Mouse (Mus musculus): ENCODE results near the gene Glt8d2.

Glt8d2 gene

DNA sequence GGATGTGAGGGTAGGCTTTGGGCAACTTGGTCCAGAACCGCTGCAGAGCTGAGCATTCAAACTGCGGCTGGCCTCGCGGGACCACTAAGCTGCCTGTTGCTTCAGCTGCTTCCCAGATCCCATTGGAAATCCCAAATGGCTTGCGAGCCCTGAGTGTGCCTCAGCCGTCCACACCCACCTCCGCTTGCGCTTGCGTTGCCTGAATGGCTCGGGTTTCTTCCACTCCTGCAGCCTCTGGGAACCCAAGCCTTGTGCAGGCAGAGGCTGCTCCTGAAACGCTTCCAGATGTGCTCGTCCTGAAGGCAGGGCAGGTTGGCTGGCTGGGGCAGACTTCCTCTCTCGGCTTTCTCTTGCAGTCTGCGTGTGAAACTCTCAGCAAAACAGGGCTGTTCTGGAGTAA is at the start of gene Glt8d2:
Glt8d2 (minus strand) TSS at position 157 of the 400 bp plus-strand sequence.
- in situ Hi-C loops (cut with MboI), result no loop called here

DNA sequence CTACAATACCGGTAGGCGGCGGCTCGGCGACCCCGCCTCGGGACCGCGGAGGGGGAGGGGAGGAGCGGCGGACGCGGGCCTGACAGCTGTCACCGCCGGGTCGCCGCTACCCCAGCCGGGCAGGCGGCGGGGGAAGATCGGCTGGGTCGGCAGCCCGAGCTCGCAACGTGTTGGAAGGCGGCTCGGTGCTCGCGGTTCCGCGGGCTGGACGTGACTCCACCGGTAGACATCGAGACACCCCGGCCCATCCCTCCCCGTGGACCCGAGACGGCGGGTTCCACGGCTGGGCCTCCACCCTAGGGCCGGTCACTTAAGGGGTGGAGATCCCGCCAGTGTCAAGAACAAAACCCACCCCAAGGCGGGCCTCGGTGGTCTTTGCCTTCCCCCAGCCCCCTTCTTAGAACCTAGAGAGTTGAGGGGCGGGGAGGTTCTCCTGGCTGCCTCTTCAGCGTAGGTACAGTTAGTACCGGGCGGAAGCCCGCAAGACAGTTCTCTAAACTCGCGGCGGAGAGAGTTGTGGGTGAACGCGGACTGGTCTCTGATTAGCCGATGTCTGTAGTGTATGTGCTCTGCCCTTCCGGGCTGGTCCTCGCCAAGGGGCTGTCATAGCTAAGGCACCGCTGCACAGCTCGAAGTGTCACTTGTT is 9.0 kb upstream of the Glt8d2 start:
- in situ Hi-C loops (cut with MboI), result no loop called here

DNA sequence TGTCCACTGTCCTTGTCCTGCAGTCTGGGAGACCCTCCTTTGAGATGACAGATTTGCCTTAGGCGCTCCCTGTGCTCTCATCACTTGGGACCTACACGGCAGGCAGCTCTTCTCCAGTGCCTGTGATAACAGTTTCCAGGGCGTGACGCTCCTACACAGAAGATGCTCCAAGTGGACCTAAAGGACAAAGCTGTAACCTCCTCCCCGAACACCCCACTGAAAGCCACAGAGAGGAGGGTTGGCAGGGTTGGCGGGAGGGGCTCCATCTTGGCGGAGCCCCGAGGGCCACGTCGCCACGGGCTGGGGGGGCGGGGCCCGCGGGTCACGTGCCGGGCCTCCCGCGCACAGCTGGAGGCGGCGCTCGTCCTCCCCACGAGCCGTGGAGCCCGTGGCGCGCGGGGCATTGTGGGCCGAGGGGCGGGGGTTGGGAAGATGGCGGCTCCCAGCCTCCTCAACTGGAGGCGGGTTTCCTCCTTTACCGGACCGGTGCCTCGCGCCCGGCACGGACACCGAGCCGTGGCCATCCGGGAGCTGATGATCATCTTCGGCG is 8.3 kb upstream of the Glt8d2 start:
- in situ Hi-C loops (cut with MboI), result no loop called here

DNA sequence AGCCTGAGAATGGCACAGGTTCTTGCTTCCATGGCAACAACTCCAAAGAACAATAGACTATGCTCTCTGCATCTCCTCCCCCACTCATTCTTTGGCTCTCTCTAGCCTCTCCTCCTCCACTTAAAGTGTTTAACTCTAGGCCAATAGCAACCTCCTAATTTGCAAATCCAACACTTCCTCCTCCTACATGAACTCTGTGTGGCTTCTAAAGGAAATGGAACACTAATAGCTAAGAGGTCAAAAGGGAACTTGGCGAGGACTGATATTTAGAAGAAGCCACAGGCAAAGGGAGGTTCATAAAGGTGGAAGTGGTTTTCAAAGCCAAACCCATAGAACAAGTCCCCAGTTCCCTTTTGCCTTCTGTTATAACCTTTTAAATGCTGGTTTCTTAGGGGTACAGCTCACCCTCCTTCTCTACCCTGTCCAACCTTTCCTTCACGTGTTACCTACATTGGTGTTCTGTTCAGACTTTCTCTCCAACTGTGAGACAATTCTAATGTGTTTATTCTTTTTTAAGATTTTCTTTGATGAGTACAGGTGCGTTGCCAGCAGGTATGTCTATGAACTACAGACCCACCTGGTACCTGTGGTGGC is 7.0 kb upstream of the Glt8d2 start:
- in situ Hi-C loops (cut with MboI), result no loop called here

DNA sequence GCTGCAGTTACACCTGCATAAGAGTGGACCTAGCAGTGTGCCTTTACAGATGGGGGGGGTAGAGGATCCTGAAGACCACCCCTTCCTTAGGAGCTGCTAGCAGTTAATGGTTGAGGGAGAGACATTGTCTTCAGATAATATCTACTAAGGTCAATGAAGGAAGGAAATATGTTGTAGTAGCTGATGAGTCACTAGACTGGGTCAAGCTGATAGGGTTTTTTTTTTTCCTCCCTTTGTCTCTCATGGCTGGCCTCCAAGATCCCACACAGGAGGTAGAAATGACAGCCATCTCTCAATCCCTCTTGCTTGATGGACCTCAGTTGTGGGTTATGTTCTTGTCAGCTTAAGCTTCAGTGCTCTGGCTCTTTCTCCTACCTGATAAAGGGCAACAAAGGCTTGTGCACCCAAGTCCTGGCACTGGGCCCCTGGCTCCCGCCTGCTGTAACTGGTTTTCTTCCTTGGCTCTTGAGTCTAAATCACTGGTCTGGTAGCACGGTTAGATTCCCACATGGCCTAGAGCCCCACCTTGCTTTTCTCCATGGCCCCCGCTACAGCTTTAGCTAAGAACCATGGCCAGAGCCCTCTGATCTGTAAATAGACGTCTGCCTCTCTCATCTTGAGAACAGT is 6.1 kb upstream of the Glt8d2 start:
- in situ Hi-C loops (cut with MboI), result no loop called here

DNA sequence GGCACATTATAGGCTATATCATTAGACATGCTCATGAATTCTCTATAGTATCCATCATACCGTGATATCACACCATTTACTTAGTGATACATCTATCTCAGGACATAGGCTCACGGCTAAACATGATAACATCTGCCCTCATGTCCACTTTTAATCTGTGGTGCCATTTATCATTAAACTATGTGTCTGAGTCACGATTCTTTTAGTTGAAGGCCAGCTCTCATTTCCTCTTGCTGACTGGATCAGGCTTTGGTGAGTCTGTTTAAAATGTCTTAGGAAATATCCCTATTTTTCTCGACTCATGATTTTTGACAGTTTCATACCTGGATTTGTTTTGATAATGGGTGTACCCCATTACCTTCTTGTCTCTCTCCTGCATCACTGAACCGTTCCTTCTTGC is 5.5 kb upstream of the Glt8d2 start, which contains the start of gene Hcfc2:
Hcfc2 (plus strand) TSS at position 205 of the 400 bp plus-strand sequence.
- in situ Hi-C loops (cut with MboI), result no loop called here

DNA sequence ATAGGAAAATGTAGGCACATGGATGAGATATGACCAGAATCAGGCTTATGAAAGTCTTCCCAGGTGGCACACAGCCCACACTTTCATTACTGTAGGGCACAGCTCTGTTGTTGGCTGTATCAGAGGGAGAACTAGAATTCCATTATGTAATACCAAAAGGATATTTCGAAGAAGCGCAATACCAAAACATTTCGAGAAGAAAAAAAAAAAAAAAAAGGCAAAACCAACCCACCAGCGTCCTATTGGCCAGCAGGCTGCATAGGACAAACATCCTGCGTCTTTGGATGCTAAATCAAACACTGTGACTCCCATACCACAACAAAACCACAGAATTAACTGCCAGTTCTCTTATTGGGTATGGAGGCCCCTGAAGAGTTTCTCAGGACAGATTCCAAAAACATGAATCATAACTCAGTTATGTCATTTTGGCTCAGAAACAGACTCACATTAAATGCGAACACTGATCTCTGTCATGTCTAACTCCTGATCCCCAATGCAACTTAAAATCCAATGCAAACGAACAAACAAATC is 704 bp downstream of the Glt8d2 start:
- in situ Hi-C loops (cut with MboI), result no loop called here

DNA sequence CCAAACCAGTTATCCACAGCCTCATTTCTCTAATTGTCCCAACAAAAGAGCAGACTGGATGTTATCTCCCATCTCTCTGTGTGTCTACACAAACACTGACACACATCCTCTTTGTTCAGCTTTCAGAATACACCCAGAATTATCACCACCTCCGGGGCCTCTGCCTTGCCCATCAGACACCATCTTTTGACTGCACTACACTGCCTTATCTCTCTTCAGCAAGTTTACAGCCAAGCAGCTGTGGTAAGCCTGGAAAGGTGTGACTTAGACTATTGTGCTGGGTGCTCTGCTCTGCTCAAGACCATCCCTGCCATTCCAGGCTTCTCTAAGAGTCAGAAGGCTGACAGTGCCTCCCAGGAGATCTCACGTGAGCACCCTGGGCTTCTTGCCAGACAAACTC is 5.0 kb downstream of the Glt8d2 start:
- in situ Hi-C loops (cut with MboI), result no loop called here

DNA sequence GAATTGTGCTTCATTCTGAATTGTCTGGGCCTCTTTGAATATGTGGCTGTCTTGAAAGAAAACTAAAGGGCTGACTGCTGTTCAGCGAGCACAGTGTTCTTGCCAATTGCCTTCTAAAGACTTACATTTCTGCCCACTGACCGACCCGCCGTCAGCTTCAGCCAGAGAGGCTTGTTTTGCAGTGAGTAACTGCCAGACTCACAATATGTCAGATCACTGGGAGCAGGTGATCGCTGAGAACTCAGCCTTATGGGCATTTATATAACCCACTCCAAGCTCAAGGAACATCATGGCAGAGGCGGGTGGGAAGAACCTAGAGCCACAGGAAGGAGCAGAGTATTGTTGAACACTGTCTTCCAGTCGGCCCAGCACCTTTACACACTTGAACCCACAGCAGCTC is 8.8 kb downstream of the Glt8d2 start:
- in situ Hi-C loops (cut with MboI), result no loop called here

DNA sequence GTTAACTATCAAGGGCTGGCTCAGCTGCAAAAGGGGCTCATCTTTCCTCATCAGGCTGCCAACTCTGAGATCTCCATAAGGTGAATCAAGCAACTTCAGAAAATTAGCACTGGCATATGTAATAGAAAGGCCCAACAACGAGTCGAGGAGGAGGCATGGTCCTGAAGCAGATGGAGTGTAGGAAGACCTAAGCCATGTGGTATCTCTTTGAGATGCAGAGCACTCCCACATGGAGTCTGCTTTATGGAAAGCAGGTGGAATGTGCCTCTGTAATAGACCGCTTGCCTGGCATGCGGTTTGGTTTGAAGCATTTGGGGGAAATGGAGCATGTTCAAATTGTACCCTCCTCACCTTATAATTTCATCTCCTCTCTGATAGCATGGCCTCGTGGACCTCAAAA is 9.7 kb downstream of the Glt8d2 start:
- in situ Hi-C loops (cut with MboI), result no loop called here

DNA sequence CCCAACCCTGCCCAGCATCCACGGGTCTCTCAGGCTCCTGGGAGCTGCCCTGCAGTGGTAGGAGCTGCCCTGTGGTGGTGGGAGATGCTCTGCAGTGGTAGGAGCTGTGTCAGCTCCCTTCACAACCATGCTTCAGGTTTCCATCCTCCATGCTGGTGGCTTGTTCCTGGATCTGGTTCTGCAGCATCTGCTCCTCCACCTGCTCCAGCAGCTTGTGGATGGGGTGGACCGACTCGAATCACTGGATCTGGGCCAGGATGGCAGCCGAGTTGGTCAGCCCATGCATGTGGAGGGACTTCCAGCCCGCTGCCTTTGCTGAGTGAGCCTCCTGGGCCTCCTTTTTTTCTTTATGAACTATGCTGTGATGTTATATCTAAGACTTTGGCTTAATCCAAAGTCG is 13.5 kb downstream of the Glt8d2 start:
- in situ Hi-C loops (cut with MboI), result no loop called here

DNA sequence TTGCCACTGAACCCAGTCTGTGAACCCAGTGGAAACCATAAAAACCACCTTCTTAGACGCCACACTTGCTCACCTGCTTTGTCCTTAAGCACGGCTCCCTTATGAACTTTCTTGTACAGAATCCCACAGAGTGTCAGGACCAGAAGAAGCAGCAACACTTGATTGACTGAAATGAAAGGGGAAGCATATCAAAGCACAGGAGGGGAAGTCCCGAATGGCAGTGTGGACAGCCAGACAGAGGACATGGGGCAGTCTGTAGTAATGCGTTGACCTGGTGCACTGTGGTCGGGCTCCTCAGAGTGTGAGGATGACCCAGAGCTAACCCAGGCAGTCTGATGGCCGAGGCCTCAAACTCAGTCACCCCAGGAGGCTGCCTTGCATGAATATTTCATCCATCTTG is 20.2 kb downstream of the Glt8d2 start:
- in situ Hi-C loops (cut with MboI), result no loop called here

DNA sequence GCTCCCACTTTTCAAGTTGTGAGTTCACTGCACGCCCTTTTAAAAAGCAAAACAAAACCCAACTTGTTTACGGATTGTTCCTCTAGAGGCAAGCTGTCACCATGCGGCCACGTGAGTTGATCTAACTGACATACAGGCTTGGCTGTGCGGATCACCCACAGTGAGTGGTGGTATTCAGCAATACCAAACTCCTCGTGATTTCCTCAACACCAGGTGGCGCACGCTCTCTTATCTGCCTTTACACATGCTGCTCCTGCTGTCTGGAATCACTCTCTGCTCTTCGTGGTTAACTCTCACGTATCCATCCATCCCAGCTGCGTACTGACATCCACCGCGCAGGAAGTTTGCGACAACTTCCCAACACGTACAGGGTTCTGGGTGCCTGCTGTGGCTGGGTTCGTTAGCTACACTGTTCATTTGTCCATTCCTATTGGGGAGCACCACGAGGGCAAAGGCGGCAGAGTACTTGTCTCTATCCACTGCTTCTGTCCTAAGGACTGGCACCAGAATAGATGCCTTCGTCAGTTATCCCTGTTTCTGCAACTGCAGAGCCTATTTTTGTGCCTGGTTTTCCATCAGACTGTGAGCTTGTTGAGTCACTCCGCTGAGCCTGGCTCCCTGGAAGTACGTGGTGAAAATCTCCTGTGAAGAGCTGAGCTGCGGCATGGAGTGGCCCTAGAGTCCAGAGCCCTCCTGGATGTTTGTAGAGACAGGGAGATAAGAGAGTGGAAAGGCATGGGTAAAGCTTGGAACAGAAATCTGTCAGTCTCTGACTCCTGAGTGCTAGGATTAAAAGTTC is 23.8 kb downstream of the Glt8d2 start:
- in situ Hi-C loops (cut with MboI), result no loop called here

DNA sequence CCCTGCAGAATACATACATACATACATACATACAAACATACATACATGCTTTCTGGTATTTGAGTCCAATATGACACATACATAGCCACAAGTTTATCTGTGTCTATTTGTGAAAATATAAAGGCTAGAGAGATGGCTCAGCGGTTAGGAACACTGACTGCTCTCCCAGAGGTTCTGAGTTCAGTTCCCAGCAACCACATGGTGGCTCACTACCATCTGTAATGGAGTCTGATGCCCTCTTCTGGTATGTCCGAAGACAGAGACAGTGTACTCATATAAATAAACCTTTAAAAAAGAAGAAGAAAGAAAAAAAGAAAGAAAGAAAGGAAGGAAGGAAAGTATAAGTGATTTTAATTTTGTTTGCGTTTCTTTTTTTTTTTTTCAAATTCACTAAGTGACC is 24.5 kb downstream of the Glt8d2 start:
- in situ Hi-C loops (cut with MboI), result no loop called here

DNA sequence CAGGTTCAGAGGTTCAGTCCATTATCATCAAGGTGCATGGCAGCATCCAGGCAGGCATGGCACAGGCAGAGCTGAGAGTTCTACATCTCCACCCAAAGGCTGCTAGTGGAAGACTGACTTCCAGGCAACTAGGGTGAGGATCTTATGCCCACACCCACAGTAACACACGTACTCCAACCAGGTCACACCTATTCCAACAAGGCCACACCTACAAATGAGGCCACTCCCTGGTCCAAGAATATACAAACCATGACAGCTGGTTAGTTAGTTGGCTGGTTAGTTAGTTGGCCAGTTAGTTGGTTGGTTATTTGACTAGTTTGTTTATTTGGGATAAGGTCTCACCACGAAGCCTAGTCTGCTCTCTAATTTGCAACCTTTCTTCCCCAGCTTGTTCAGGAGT is 27.2 kb downstream of the Glt8d2 start:
- in situ Hi-C loops (cut with MboI), result no loop called here

DNA sequence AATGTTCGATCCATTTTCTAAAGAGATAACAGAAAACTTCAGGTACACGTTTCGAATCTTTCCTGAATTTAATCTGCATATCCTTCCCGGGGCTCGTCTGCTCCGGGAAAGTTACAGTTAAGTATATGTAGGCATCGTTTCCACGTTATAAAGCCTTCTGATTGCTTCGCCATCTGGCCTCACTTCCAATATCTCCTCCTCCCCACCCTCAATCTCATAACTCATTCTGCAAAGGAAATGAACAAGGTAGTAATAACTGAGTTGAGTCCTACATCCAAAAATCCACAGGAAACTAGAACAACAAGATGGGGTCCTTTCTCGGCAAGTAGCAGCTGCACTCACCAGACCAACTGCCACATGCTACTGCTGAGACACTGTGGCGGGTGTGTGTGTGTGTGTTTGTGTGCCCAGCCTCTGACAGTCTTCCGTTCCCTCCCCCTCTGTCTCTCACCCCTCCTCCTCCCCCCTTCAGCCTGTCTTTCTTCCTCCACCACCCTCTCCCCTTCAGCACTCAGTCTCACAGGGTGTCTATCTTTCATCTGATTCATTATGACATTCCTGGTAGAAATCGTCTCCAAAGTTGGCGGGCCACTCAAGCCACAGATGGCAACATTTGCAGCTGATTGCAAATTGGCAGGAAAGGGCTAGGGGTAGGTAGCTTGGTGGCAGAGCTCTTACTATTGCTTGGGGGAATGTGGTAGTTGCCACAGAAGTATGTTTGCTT is 28.0 kb downstream of the Glt8d2 start:
- in situ Hi-C loops (cut with MboI), result no loop called here

DNA sequence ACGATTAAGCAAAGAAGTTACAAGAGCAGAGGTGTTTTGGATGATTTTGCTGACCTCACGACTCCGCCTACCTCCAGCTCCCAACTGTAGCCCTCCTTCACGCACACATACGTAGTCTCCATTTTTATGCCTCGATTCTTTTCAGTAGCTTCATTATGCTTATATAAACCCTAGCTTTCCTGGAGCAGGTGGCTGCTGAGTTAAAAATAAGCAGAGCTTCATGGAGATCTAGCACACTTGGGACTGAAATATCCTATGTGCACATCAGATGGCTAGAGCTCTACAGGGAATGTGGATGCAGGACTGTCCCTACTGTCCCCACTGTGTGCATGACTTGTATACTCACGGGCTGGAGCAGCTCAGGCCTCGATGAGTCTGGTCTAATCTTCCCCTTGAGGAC is 28.6 kb downstream of the Glt8d2 start:
- in situ Hi-C loops (cut with MboI), result no loop called here

DNA sequence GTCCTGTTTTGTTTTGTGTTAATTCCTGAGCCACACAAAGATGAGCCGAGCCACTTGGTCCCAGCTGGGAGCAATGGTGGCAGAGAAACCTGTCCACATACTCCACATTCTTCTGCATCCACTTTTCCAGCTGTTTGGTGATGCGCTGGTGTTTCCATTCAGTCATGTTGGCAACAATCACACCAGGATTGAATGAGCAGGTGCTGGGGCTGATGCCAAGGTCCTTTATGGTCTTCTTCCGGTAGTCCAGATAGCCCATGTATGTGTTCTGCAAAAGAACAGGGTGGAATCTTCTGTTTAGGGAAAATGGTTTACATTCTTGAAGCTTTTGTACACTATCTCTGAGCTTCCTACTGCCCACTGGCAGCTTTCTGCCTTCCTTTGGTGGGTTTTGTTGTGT is 35.9 kb downstream of the Glt8d2 start:
- in situ Hi-C loops (cut with MboI), result no loop called here

DNA sequence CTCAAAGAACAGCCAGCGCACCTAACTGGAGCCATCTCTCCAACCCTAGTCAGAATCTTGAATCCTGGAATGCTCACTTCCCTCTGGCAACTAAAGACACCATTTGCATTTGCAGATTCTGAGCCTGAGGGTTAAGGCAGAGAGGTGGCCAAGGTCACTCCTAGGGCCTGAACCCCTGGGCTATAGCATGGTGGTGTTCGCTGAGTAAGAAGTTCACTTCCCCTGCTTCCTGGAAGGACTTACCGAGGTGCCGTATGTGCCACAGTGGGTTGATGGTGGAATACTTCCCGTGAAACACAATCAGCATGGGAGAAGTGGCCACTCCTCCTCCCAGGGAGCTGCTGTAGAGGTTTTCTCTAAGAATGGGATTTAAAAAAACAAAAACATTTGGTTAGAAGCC is 37.8 kb downstream of the Glt8d2 start:
- in situ Hi-C loops (cut with MboI), result no loop called here

DNA sequence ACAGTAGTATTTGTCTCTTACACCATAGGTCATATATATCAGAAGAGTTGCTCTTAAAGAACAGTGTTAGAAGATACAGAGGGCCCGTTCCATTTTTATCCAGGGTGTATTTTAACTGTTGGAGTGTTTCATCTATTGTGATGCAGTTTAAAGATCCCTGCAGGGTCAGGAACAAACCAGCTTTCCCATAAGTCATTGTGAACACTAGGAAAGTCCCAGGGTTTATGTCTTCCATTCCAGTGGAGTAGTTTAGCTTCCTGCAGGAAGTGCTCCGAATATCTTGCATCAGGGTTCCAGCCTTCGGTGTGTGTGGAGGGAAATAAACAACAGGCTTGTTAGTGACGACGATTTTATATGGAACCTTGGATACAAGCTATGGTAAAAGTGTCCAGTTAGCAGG is 39.2 kb downstream of the Glt8d2 start:
- in situ Hi-C loops (cut with MboI), result no loop called here

DNA sequence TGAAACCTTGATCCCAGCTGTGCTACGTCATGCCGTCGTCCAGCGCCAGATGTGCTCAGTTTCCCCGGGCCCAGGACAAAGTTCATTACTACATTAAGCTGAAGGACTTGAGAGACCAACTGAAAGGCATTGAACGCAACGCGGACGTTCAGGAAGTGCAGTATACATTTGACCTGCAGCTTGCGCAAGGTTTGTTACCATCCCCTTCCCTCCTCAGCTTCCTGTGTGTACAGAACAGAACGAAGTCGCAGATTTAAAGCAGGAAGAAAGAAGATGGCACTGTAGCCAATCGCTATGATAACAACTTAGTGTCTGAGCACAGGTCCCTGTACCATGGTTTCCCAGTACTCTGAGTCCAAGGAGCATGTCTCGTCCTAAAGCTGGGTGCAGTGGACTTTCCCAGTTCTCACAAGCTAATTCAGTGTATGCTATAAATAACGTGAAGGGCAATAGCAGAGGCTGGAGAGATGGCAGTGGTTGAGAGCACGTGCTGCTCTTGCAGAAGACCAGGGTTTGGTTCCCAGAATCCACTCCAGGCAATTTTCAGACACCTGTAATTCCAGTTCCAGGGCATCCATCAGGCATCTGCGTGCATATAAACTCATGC is 43.1 kb downstream of the Glt8d2 start:
- in situ Hi-C loops (cut with MboI), result no loop called here

Measured in mature B cell (primary cell).